Mouse (Mus musculus) heart, embryonic 10.5 days (tissue): ENCODE measurements at regions not wholly inside any gene's neighbourhood (a gene's known extent, or its start where the extent isn't known, plus 50 kb on each side); places are given as distances from the start of the nearest gene placed in this dataset.

ENCODE experiments used
- DNase-seq: peaks from one replicate; pipeline ENCODE4 v3.0.0-alpha.2; 2017; ENCODE audit warnings: low spot score
- H3K27ac ChIP-seq: fragments of 300-500 bp; sonication (generic); 2 replicates; pipeline ENCODE4 v1.5.1; 2016; ENCODE audit warnings: mild to moderate bottlenecking
- H3K27me3 ChIP-seq: fragments of 300-500 bp; sonication (generic); 2 replicates; pipeline ENCODE4 v1.6.1; 2016; ENCODE audit warnings: mild to moderate bottlenecking; ENCODE audit not compliant: poor library complexity, insufficient read depth, severe bottlenecking
- H3K36me3 ChIP-seq: fragments of 300-500 bp; sonication (generic); 2 replicates; pipeline ENCODE4 v1.6.1; 2016; ENCODE audit warnings: mild to moderate bottlenecking, moderate library complexity
- H3K4me1 ChIP-seq: fragments of 300-500 bp; sonication (generic); 2 replicates; pipeline ENCODE4 v1.6.1; 2016; ENCODE audit warnings: mild to moderate bottlenecking
- H3K4me3 ChIP-seq: fragments of 300-500 bp; sonication (generic); 2 replicates; pipeline ENCODE4 v1.5.1; 2016; ENCODE audit warnings: mild to moderate bottlenecking, moderate library complexity
- H3K9me3 ChIP-seq: fragments of 300-500 bp; sonication (generic); 2 replicates; pipeline ENCODE4 v1.6.1; 2016; ENCODE audit warnings: mild to moderate bottlenecking, moderate library complexity
- WGBS: fragments of 180-500 bp; shearing (Covaris S2); methylation state at CpG from one replicate; pipeline ENCODE4 v1.1.7; 2016; 5-methylcytosine and 5-hydroxymethylcytosine counted together

DNA sequence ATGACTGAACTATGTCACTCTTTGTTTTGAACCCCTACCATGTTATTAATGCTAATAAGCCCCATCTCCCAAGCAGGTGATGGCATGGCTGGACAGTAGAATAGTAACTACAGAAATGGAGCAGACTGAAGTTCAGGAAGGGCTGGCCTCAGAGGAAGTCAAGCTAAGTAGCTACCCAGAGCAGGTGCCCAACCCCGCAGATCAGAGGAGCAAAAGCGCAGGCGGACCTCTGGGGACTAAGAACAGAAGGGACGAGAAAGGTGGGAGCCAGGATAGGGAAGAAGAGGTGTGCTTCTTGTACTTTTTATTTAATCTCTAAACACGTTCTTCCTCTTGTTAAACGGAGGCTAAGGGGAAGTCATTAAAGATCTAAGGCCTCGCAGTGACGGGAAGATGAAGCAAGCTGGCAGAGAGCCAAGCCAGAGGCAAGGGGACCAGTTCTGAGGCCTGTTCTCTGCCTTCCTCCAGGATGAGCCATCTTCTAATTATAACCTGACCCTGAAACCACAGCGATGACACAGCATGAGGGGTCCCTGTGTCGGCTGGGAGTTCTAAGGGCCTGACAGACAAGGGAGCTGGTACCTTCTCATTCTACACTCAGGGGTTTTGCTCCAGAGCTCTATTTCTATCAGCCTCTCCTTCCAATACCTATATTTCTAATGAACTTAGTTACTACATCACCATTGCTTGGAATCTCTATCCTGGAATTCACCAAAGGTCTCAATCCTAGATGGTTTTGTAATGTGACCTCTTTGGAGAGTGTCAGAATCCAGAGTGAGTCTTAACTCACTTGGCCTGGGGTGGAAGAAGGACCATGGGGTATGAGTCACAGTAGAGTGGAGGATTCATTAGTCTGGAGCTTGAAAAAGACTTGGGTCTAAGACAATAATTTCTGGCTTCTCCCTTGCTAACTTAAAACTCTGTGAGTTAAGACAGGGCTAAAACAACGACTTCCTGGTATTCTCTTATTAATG, 151.1 kb upstream of the Cpeb2 start:
- 47% methylated on average over 11 of the region's 11 CpGs for WGBS
- H3K4me1 ChIP-seq: peaks cover 29% of the 10 kb centered on the region
- peak overlapping the region; percentile 29; the same call in 1 of the 2 replicates for H3K27ac ChIP-seq
- DNase-seq: peak; percentile 76
- H3K9me3 ChIP-seq: no peaks in the 10 kb centered on the region
- no peaks in the 10 kb centered on the region for H3K36me3 ChIP-seq
- H3K27me3 ChIP-seq: no peaks in the 10 kb centered on the region
- no peak overlapping the region for H3K4me3 ChIP-seq

DNA sequence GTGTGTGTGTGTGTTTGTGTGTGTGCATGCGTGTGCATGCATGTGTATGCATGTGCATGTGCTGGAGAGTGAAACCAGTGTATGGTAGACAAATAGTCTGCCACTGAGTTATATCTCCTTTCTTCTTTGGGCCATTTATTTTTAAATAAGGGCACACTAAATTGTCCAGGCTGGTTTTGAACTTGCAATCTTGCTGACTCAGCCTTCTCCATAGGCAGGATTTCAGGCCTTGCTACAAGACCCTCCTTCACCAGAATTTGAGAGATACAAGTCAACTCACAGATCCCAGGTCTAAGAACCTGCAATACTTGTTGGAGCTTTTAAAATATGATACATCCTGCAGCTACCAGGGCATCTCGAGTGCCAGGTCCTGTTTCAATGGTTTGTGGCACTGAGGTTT, 145.9 kb upstream of the Cpeb2 start:
- no peak overlapping the region for H3K27ac ChIP-seq
- WGBS: 68% methylated on average over 2 of the region's 2 CpGs
- H3K27me3 ChIP-seq: no peaks in the 10 kb centered on the region

DNA sequence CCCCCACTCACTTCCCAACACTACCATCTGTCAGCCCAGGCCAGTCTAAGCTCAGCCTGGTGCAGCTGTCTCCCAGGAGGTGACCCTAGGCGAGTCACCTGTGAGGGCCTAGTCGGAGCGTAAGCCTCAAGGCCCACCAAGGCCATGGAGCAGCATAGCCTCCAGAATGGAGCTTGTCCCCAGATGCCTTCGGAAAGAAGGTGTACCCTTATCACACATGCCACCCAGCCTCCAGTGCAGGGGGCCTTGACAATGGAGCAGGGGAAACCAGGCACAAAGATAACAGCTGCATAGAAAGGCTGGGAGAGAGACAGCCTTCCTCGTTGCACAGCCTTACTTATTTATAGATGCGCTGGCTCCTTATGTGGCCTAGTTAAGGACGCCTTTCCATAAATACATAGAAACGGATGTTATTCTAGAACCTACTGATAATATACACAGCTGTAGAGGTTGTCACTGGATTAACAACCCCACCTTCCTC, 145.0 kb upstream of the Cpeb2 start:
- DNase-seq: peak; percentile 76
- H3K9me3 ChIP-seq: no peaks in the 10 kb centered on the region
- no peak overlapping the region for H3K4me3 ChIP-seq
- WGBS: 27% methylated on average over 8 of the region's 8 CpGs
- H3K4me1 ChIP-seq: peaks cover 36% of the 10 kb centered on the region
- H3K27ac ChIP-seq: peak overlapping the region; percentile 77
- H3K36me3 ChIP-seq: no peaks in the 10 kb centered on the region
- H3K27me3 ChIP-seq: no peaks in the 10 kb centered on the region

More for the DNA sequence above, 145.9 kb upstream of the Cpeb2 start:
- Histone ChIP-seq H3K4me1 (peaks cover 38% of the 10 kb centered on the region), H3K36me3 (no peaks in the 10 kb centered on the region), H3K9me3 (no peaks in the 10 kb centered on the region), H3K4me3 (no peak overlapping the region)
- peak; percentile 35 for DNase-seq

DNA sequence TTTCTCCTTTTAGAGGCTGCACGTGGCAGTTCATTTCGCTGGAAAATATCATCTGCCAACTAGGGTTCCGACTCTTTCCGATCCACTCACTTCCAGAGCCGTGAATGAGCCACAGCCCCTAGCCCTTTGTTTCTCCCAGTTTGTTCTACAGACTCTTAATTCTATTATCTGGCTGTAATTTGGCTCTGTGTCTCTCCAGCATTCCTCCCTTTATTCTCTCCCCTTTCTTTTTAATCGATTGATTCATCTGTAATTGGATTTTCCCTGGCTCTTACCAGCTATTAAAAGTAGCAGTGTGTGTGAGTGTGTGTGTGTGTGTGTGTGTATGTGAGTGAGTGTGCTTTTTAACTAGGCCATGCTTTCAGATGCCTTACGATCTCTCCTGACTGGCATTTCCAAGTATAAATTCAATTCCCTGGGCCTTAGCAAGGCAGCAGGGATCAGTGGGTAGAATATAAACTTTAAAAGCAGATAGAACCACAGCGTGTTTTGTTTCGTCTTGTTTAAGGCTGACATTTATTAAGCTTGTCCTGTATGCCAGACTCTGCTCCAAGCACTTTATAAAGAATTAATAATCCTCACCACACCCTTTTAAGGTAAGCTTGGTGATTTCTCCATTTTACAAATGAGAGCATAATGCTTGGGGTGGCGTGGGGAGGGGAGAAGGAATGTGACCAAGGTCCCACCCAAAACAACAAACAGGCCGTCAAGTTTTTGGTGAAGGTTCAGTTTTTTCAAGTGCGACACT, 144.1 kb upstream of the Cpeb2 start:
- DNase-seq: peak; percentile 13
- 68% methylated on average over 12 of the region's 12 CpGs for WGBS
- peak overlapping the region; percentile 52; the same call in 1 of the 2 replicates for H3K27ac ChIP-seq

DNA sequence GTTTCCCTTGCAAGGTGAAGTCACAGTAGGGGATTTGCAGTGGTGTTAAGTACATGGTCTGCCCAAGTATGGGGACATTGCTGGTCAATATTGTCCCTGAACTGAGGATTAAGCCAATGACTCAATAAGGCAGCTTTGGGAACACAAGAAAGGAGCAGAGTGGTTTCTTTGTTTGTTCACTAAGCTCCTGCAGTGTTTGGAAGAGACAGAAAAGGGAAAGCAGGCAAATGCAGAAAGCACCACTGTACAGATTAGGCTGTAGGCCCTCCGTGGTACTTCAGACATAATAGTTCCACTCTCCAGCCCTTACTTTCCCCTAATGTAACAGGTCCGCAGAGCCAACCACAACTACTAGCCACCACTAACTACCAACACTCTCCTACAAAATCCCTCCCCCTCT, 143.5 kb upstream of the Cpeb2 start:
- Histone ChIP-seq H3K27ac (0 out of 2 replicates have a peak overlapping the region, but pooled peaks have one; percentile 52), H3K9me3 (no peaks in the 10 kb centered on the region), H3K4me1 (peaks cover 47% of the 10 kb centered on the region), H3K27me3 (no peaks in the 10 kb centered on the region), H3K36me3 (no peaks in the 10 kb centered on the region), H3K4me3 (no peak overlapping the region)
- DNase-seq: no peak
- WGBS: 77% methylated on average over 2 of the region's 2 CpGs

More for the DNA sequence above, 144.1 kb upstream of the Cpeb2 start:
- H3K4me1 ChIP-seq: peaks cover 40% of the 10 kb centered on the region
- no peaks in the 10 kb centered on the region for H3K9me3 ChIP-seq
- H3K27me3 ChIP-seq: no peaks in the 10 kb centered on the region
- H3K36me3 ChIP-seq: no peaks in the 10 kb centered on the region
- no peak overlapping the region for H3K4me3 ChIP-seq

DNA sequence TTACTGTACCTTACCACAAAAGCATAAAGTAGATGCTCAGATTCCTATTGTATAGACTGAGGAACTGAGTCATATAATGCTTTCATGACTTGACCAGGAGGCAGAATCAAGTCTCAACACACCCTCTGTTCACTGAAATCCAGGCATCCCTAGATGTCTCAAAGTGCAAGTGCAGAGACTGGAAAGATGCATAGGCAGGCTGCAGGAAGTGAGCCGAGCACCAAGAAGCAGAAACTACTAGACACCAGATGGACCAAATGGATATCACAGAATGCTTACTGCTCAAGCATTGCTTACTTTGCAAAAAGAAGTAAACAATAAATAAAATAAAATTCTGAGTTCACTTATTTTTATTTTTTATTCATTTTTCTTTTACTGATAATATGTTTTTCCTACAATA, 143.0 kb upstream of the Cpeb2 start:
- Histone ChIP-seq H3K36me3 (no peaks in the 10 kb centered on the region), H3K9me3 (no peaks in the 10 kb centered on the region), H3K4me3 (no peak overlapping the region), H3K4me1 (peaks cover 50% of the 10 kb centered on the region), H3K27me3 (no peaks in the 10 kb centered on the region), H3K27ac (no peak overlapping the region)
- WGBS: 79% methylated on average over 1 of the region's 1 CpGs
- DNase-seq: peak; percentile 14

DNA sequence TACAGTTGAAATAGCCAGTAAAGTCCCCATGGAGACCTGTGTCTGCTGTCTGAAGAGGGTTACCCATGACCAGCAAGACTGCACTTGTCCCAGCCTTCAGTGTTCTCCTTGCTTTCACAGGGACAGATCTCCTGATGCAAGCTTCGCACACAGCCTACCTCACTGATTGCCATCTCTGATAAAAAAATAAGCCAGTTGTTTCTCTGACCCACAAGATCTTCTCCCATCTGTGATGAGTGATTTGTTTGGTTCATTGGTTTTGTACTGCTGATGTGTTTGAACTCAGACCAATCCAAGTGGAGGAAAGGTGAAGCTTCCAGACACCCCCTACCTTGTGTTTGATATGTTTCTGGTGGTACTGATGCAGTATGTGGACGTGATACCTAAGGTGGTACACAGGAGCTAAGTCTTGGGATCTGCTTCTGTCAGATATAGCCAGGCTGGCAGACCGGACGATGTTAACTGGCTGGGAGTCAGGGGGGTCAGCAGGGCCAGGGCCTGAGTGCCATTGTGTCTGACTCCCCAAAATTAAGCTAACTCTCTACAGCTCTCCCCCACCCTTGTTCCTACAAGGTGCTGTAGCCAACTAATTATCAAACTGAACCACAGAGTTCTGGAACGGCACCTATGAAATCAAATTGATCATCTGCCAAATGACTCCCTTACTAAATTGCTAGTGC, 139.2 kb upstream of the Cpeb2 start:
- DNase-seq: no peak
- no peaks in the 10 kb centered on the region for H3K27me3 ChIP-seq
- peaks cover 18% of the 10 kb centered on the region for H3K4me1 ChIP-seq
- H3K4me3 ChIP-seq: no peak overlapping the region
- H3K36me3 ChIP-seq: no peaks in the 10 kb centered on the region
- no peaks in the 10 kb centered on the region for H3K9me3 ChIP-seq
- 40% methylated on average over 5 of the region's 5 CpGs for WGBS
- peak overlapping the region; percentile 84 for H3K27ac ChIP-seq

DNA sequence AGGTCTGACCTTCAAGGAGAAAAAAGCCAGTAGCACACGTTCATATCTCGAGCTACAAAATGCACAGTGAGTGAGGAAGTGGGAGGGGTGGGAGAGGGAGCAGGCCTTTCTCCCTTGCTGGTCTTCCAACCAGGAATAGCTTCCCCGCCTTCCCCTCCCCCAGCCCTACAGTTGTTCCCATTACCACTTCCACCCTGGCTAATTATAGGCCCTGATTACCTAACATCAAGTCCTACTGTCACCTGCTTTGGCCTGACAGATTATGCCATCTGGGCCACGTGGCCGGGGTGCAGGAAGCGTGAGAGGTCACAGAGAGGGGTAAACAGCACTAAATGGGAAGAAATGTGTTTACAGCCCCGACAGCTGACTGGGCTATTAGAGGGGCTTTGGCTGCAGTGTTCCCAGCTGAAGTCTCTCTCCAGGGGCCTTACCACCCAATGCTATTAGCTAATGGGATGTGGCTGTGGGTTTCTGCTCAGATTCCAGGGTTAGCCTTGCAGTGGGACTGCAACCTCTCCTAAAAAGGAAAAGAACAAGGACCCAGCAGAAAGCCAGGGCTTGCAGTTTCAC, 138.6 kb upstream of the Cpeb2 start:
- 7% methylated on average over 7 of the region's 7 CpGs for WGBS
- Histone ChIP-seq H3K27me3 (no peaks in the 10 kb centered on the region), H3K36me3 (no peaks in the 10 kb centered on the region), H3K4me3 (no peak overlapping the region), H3K9me3 (no peaks in the 10 kb centered on the region), H3K4me1 (peaks cover 15% of the 10 kb centered on the region), H3K27ac (peak overlapping the region; percentile 84)
- peak; percentile 81 for DNase-seq

DNA sequence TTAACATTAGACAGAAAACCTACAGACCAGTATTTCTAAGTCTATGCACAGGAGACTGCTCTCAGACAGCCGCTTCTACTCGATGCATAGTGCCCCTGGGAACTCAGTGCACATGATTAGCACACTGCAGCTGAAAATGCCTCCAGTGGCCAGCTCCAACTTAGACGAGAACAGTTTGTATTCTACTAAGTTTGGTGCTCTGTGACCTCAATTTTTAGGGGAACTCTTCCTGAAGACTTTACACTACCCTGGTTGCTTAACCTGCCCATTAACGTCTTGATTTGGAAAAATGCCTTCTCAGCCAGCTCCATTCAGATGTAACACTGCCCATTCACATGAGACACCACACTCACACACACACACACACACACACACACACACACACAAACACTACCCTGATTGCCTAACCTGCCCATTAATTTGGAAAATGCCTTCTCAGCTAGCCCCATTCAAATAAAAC, 130.9 kb upstream of the Cpeb2 start:
- WGBS: 28% methylated on average over 4 of the region's 4 CpGs
- Histone ChIP-seq H3K4me1 (peaks cover 5% of the 10 kb centered on the region), H3K27ac (0 out of 2 replicates have a peak overlapping the region, but pooled peaks have one; percentile 16), H3K4me3 (no peak overlapping the region), H3K27me3 (no peaks in the 10 kb centered on the region; the same call in 1 of the 2 replicates), H3K36me3 (no peaks in the 10 kb centered on the region), H3K9me3 (no peaks in the 10 kb centered on the region)
- DNase-seq: no peak

DNA sequence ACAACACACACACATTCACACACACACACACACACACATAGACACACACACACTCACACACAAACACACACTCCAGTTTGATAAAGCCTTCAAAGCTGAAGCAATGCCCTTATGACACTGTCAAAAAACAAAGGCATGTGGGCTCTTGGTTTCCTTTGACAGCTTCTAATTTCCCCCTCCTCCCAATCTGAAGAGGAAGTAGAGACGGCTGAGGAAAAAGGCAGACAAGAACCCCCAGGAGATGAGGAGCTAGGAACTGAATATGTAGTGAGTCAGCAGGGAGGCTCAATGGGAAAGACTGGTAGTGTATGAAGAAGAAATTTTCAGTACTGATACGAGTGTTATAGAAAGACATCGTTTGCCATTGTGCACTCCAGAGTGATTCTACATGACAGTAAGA, 130.4 kb upstream of the Cpeb2 start:
- H3K4me1 ChIP-seq: peaks cover 5% of the 10 kb centered on the region
- H3K27me3 ChIP-seq: no peaks in the 10 kb centered on the region; the same call in 1 of the 2 replicates
- no peak overlapping the region; the same call in 1 of the 2 replicates for H3K27ac ChIP-seq
- H3K4me3 ChIP-seq: no peak overlapping the region
- WGBS: 59% methylated on average over 3 of the region's 3 CpGs
- H3K9me3 ChIP-seq: no peaks in the 10 kb centered on the region
- no peaks in the 10 kb centered on the region for H3K36me3 ChIP-seq
- DNase-seq: peak; percentile 53

DNA sequence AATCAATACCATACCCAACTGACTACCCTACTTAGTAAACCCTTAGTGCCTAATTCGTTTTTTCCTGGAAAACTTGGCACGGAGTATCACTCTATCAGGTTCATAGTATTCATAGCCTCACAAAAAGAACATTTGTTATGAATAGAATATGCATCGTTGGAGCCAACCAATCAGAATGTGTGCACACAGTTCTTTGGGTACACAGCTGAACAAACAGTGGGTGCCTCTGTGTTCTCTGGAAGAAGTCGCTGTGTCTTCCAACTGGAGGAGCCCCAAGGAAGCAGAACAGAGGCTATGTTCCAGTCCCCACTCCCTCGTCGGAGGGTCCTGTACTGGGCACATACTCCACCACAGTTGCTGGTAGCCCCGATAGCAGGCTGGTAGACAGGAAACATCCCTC, 129.2 kb upstream of the Cpeb2 start:
- WGBS: 90% methylated on average over 7 of the region's 7 CpGs
- H3K4me3 ChIP-seq: no peak overlapping the region
- peak; percentile 43 for DNase-seq
- H3K27me3 ChIP-seq: no peaks in the 10 kb centered on the region; the same call in 1 of the 2 replicates
- H3K36me3 ChIP-seq: no peaks in the 10 kb centered on the region
- no peak overlapping the region for H3K27ac ChIP-seq
- no peaks in the 10 kb centered on the region for H3K9me3 ChIP-seq
- H3K4me1 ChIP-seq: peaks cover 5% of the 10 kb centered on the region

DNA sequence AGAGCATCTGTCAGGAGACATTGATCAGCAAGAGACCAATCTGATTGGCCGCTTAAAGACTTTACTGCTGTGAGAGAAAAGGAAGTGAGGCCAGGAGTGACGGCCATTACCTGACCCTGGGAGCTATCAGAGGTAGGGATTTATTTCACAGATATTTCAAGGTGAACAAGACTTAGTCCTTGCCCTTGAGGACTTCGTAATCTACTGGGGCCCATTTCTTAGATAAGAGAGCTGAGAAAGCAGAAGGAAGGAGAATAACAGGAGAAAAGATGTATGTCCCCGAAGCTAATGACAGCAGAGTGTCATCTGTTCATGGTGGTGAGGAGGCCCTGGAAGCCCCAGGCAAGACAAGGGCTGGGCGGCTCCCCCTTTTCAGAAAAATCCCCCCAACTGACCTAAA, 127.4 kb upstream of the Cpeb2 start:
- WGBS: 71% methylated on average over 5 of the region's 5 CpGs
- H3K27ac ChIP-seq: no peak overlapping the region
- peak; percentile 28 for DNase-seq

More for the DNA sequence above, 127.4 kb upstream of the Cpeb2 start:
- Histone ChIP-seq H3K9me3 (no peaks in the 10 kb centered on the region), H3K4me1 (peaks cover 5% of the 10 kb centered on the region), H3K27me3 (no peaks in the 10 kb centered on the region; the same call in 1 of the 2 replicates), H3K4me3 (no peak overlapping the region), H3K36me3 (no peaks in the 10 kb centered on the region)
